Mouse (Mus musculus) forebrain, embryonic 15.5 days (tissue): ENCODE measurements at regions not wholly inside any gene's neighbourhood (a gene's known extent, or its start where the extent isn't known, plus 50 kb on each side); places are given as distances from the start of the nearest gene placed in this dataset.
A peak's percentile ranks its signal among the peaks of the same experiment; 100 is the strongest.

ENCODE experiments used
- ATAC-seq: fragments of 200-750 bp; cut with Nextera tagmentation; replicated peaks from 2 replicates; pipeline ENCODE4 v1.8.0; 2017; ENCODE audit warnings: mild to moderate bottlenecking, moderate TSS enrichment, moderate library complexity
- H3K27ac ChIP-seq: fragments of 300-500 bp; sonication (generic); replicated peaks from 2 replicates; pipeline ENCODE4 v1.5.1; 2015; ENCODE audit warnings: mild to moderate bottlenecking, inconsistent platforms
- H3K27me3 ChIP-seq: fragments of 300-500 bp; sonication (generic); 2 replicates; pipeline ENCODE4 v1.6.1; 2015; ENCODE audit warnings: inconsistent platforms
- H3K36me3 ChIP-seq: fragments of 300-500 bp; sonication (generic); 2 replicates; pipeline ENCODE4 v1.6.1; 2015; ENCODE audit warnings: mild to moderate bottlenecking, inconsistent platforms
- H3K4me1 ChIP-seq: fragments of 300-500 bp; sonication (generic); 2 replicates; pipeline ENCODE4 v1.6.1; 2015; ENCODE audit warnings: inconsistent platforms
- H3K4me2 ChIP-seq: fragments of 300-500 bp; sonication (generic); replicated peaks from 2 replicates; pipeline ENCODE4 v1.6.1; 2015; ENCODE audit warnings: mild to moderate bottlenecking, inconsistent platforms
- H3K4me3 ChIP-seq: fragments of 300-500 bp; sonication (generic); 2 replicates; pipeline ENCODE4 v1.5.1; 2015; ENCODE audit warnings: mild to moderate bottlenecking, inconsistent platforms
- H3K9ac ChIP-seq: fragments of 300-500 bp; sonication (generic); replicated peaks from 2 replicates; pipeline ENCODE4 v1.6.1; 2015; ENCODE audit warnings: mild to moderate bottlenecking, inconsistent platforms
- H3K9me3 ChIP-seq: fragments of 300-500 bp; sonication (generic); 2 replicates; pipeline ENCODE4 v1.6.1; 2016; ENCODE audit warnings: inconsistent platforms
- WGBS: fragments of 180-500 bp; shearing (Covaris S2); methylation state at CpG from one replicate; pipeline ENCODE4 v1.1.7; 2015; ENCODE audit warnings: mixed read lengths; 5-methylcytosine and 5-hydroxymethylcytosine counted together

GRCm38 (mm10) chr3:50813760-50814400 is 370.5 kb upstream of the Slc7a11 start:
- Histone ChIP-seq H3K4me1 (no peaks in the 10 kb centered on the region), H3K27ac (no peak overlapping the region), H3K4me2 (no peak overlapping the region), H3K9ac (no peak overlapping the region), H3K4me3 (no peak overlapping the region), H3K9me3 (no peaks in the 10 kb centered on the region), H3K36me3 (no peaks in the 10 kb centered on the region), H3K27me3 (no peaks in the 10 kb centered on the region)
- WGBS, result 92% methylated on average over 5 of the region's 5 CpGs
- ATAC-seq, result peak; percentile 38; the same call in 1 of the 2 replicates

GRCm38 (mm10) chr3:50815716-50816115 is 372.3 kb upstream of the Slc7a11 start:
- no peaks in the 10 kb centered on the region for H3K4me1 ChIP-seq
- no peak overlapping the region for H3K4me3 ChIP-seq
- H3K4me2 ChIP-seq, result no peak overlapping the region
- WGBS, result 83% methylated on average over 10 of the region's 10 CpGs
- H3K27ac ChIP-seq, result no peak overlapping the region
- H3K36me3 ChIP-seq, result no peaks in the 10 kb centered on the region
- H3K9me3 ChIP-seq, result no peaks in the 10 kb centered on the region
- no peak for ATAC-seq
- H3K27me3 ChIP-seq, result no peaks in the 10 kb centered on the region
- no peak overlapping the region for H3K9ac ChIP-seq

- Histone ChIP-seq H3K4me3 (no peak overlapping the region), H3K9ac (no peak overlapping the region), H3K9me3 (no peaks in the 10 kb centered on the region), H3K4me1 (no peaks in the 10 kb centered on the region), H3K36me3 (no peaks in the 10 kb centered on the region), H3K27me3 (no peaks in the 10 kb centered on the region), H3K27ac (no peak overlapping the region), H3K4me2 (no peak overlapping the region)
- 78% methylated on average over 8 of the region's 8 CpGs for WGBS
- no peak for ATAC-seq
These were observed 373.1 kb upstream of the Slc7a11 start for GRCm38 (mm10) chr3:50816479-50816878.

GRCm38 (mm10) chr3:50817361-50817760 is 373.9 kb upstream of the Slc7a11 start:
- Histone ChIP-seq H3K36me3 (no peaks in the 10 kb centered on the region), H3K9ac (no peak overlapping the region), H3K9me3 (no peaks in the 10 kb centered on the region), H3K4me2 (no peak overlapping the region), H3K27ac (no peak overlapping the region), H3K4me1 (no peaks in the 10 kb centered on the region), H3K27me3 (no peaks in the 10 kb centered on the region), H3K4me3 (no peak overlapping the region)
- ATAC-seq, result no peak
- 79% methylated on average over 3 of the region's 3 CpGs for WGBS

GRCm38 (mm10) chr3:50820776-50821175 is 377.4 kb upstream of the Slc7a11 start:
- no peaks in the 10 kb centered on the region for H3K27me3 ChIP-seq
- no peaks in the 10 kb centered on the region for H3K36me3 ChIP-seq
- ATAC-seq, result no peak
- no peak overlapping the region for H3K9ac ChIP-seq
- no peak overlapping the region for H3K27ac ChIP-seq
- no peak overlapping the region for H3K4me3 ChIP-seq
- no peaks in the 10 kb centered on the region for H3K9me3 ChIP-seq
- WGBS, result 87% methylated on average over 1 of the region's 1 CpGs
- no peaks in the 10 kb centered on the region for H3K4me1 ChIP-seq
- H3K4me2 ChIP-seq, result no peak overlapping the region

- Histone ChIP-seq H3K27ac (no peak overlapping the region), H3K27me3 (no peaks in the 10 kb centered on the region), H3K9ac (no peak overlapping the region), H3K4me3 (no peak overlapping the region), H3K9me3 (no peaks in the 10 kb centered on the region), H3K4me2 (no peak overlapping the region), H3K36me3 (no peaks in the 10 kb centered on the region), H3K4me1 (peaks cover 4% of the 10 kb centered on the region)
- WGBS, result 62% methylated on average over 5 of the region's 5 CpGs
- ATAC-seq, result no peak
These were observed 382.4 kb upstream of the Slc7a11 start for GRCm38 (mm10) chr3:50825534-50826423.

- Histone ChIP-seq H3K9ac (no peak overlapping the region), H3K4me3 (no peak overlapping the region), H3K9me3 (no peaks in the 10 kb centered on the region), H3K27me3 (no peaks in the 10 kb centered on the region), H3K4me2 (no peak overlapping the region), H3K27ac (no peak overlapping the region), H3K4me1 (peaks cover 4% of the 10 kb centered on the region), H3K36me3 (no peaks in the 10 kb centered on the region)
- ATAC-seq, result no peak
- 60% methylated on average over 2 of the region's 2 CpGs for WGBS
These were observed 383.0 kb upstream of the Slc7a11 start for GRCm38 (mm10) chr3:50826424-50826819.

GRCm38 (mm10) chr3:50829211-50829610 is 385.8 kb upstream of the Slc7a11 start:
- no peak overlapping the region for H3K27ac ChIP-seq
- H3K27me3 ChIP-seq, result no peaks in the 10 kb centered on the region
- 88% methylated on average over 3 of the region's 3 CpGs for whole genome bisulfite sequencing
- H3K4me1 ChIP-seq, result peaks cover 4% of the 10 kb centered on the region
- H3K36me3 ChIP-seq, result no peaks in the 10 kb centered on the region
- no peak for ATAC-seq
- no peak overlapping the region for H3K4me3 ChIP-seq
- H3K9me3 ChIP-seq, result no peaks in the 10 kb centered on the region
- no peak overlapping the region for H3K4me2 ChIP-seq
- H3K9ac ChIP-seq, result no peak overlapping the region

GRCm38 (mm10) chr3:50830446-50830845 is 387.0 kb upstream of the Slc7a11 start:
- no peak for ATAC-seq
- WGBS, result 72% methylated on average over 6 of the region's 6 CpGs
- no peaks in the 10 kb centered on the region for H3K36me3 ChIP-seq

GRCm38 (mm10) chr3:50830926-50831325 is 387.5 kb upstream of the Slc7a11 start:
- Histone ChIP-seq H3K9ac (no peak overlapping the region), H3K36me3 (no peaks in the 10 kb centered on the region), H3K27me3 (no peaks in the 10 kb centered on the region), H3K4me3 (no peak overlapping the region), H3K27ac (no peak overlapping the region), H3K4me1 (peaks cover 4% of the 10 kb centered on the region), H3K9me3 (no peaks in the 10 kb centered on the region), H3K4me2 (no peak overlapping the region)
- 81% methylated on average over 9 of the region's 9 CpGs for WGBS
- ATAC-seq, result no peak

More at GRCm38 (mm10) chr3:50830446-50830845, 387.0 kb upstream of the Slc7a11 start:
- no peak overlapping the region for H3K9ac ChIP-seq
- H3K27ac ChIP-seq, result no peak overlapping the region
- H3K27me3 ChIP-seq, result no peaks in the 10 kb centered on the region
- no peak overlapping the region for H3K4me2 ChIP-seq
- H3K4me3 ChIP-seq, result no peak overlapping the region
- H3K4me1 ChIP-seq, result peaks cover 4% of the 10 kb centered on the region
- H3K9me3 ChIP-seq, result no peaks in the 10 kb centered on the region

- no peak for ATAC-seq
- H3K4me2 ChIP-seq, result no peak overlapping the region
- H3K36me3 ChIP-seq, result no peaks in the 10 kb centered on the region
- H3K27me3 ChIP-seq, result no peaks in the 10 kb centered on the region
- H3K27ac ChIP-seq, result no peak overlapping the region
- no peak overlapping the region for H3K9ac ChIP-seq
- WGBS, result 87% methylated on average over 4 of the region's 4 CpGs
- no peak overlapping the region for H3K4me3 ChIP-seq
- H3K9me3 ChIP-seq, result no peaks in the 10 kb centered on the region
- peaks cover 6% of the 10 kb centered on the region; the same call in 1 of the 2 replicates for H3K4me1 ChIP-seq
These were observed 382.0 kb upstream of the Noct start for GRCm38 (mm10) chr3:50842216-50842615.

- WGBS, result 41% methylated on average over 8 of the region's 8 CpGs
- peak; percentile 82 for ATAC-seq
- peak overlapping the region; percentile 46; the same call in 1 of the 2 replicates for H3K27ac ChIP-seq
These were observed 379.4 kb upstream of the Noct start for GRCm38 (mm10) chr3:50844835-50845301.

More at GRCm38 (mm10) chr3:50844835-50845301, 379.4 kb upstream of the Noct start:
- Histone ChIP-seq H3K9me3 (no peaks in the 10 kb centered on the region), H3K9ac (no peak overlapping the region), H3K27me3 (no peaks in the 10 kb centered on the region), H3K4me2 (no peak overlapping the region), H3K36me3 (no peaks in the 10 kb centered on the region), H3K4me3 (no peak overlapping the region), H3K4me1 (peaks cover 6% of the 10 kb centered on the region; the same call in 1 of the 2 replicates)
